Mouse (Mus musculus): Measurements from ENCODE around the gene Pon1.

DNA sequence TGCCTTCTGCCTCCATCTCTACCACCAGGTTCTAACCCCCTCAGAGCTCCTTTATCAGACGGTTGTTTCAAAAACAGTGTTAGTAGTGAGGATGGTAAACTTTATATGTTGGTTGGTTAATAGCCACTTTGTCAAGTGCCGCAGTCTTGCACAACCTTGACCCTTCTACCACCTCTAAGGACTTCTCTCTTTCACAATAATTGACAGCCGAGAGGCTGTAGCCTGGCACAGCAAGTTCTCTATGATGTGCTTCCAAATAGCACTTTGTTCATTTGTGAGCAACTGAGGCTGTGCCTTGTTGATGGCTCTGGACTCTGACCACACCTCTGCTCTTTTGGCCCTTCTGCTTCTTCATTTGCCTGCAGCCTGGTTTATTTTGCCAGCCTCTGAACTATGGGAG, 6.2 kb upstream of the Pon1 start:
- TF ChIP-seq CTCF (IDR thresholded peaks at IDR 0.05; ENCODE audit: insufficient read depth, low read length) (no peak), POLR2A (IDR thresholded peaks at IDR 0.05; ENCODE audit: borderline replicate concordance, extremely low read depth, low read depth, low read length) (no peak)

Data from lung, adult 2 months (tissue).